Mouse (Mus musculus) embryonic facial prominence, embryonic 15.5 days (tissue): ENCODE results near the gene Robo3. TPM values are rescaled to one million over a fixed set of nuclear protein-coding genes. Genes with fewer than 3 reads are reported as not detected.

Experiments
- ATAC-seq: fragments of 200-750 bp; cut with Nextera tagmentation; 2 replicates; pipeline ENCODE4 v1.8.0; 2017; ENCODE audit warnings: low read depth, moderate TSS enrichment; ENCODE audit not compliant: insufficient number of reproducible peaks, low FRiP score, low TSS enrichment
- H3K27ac ChIP-seq: fragments of 300-500 bp; sonication (generic); replicated peaks from 2 replicates; pipeline ENCODE4 v1.5.1; 2015; ENCODE audit warnings: mild to moderate bottlenecking, inconsistent platforms
- H3K27me3 ChIP-seq: fragments of 300-500 bp; sonication (generic); 2 replicates; pipeline ENCODE4 v1.6.1; 2015; ENCODE audit warnings: inconsistent platforms
- H3K36me3 ChIP-seq: fragments of 300-500 bp; sonication (generic); 2 replicates; pipeline ENCODE4 v1.6.1; 2015; ENCODE audit warnings: mild to moderate bottlenecking, inconsistent platforms
- H3K4me1 ChIP-seq: fragments of 300-500 bp; sonication (generic); 2 replicates; pipeline ENCODE4 v1.6.1; 2015; ENCODE audit warnings: inconsistent platforms
- H3K4me2 ChIP-seq: fragments of 300-500 bp; sonication (generic); replicated peaks from 2 replicates; pipeline ENCODE4 v1.6.1; 2015; ENCODE audit warnings: mild to moderate bottlenecking, inconsistent platforms
- H3K4me3 ChIP-seq: fragments of 300-500 bp; sonication (generic); replicated peaks from 2 replicates; pipeline ENCODE4 v1.5.1; 2015; ENCODE audit warnings: mild to moderate bottlenecking, inconsistent platforms
- H3K9ac ChIP-seq: fragments of 300-500 bp; sonication (generic); 2 replicates; pipeline ENCODE4 v1.6.1; 2015; ENCODE audit warnings: inconsistent platforms
- H3K9me3 ChIP-seq: fragments of 300-500 bp; sonication (generic); replicated peaks from 2 replicates; pipeline ENCODE4 v1.6.1; 2016; ENCODE audit warnings: inconsistent platforms
- WGBS: fragments of 180-500 bp; shearing (Covaris S2); methylation state at CpG from one replicate; pipeline ENCODE4 v1.1.7; 2015; 5-methylcytosine and 5-hydroxymethylcytosine counted together
- polyA plus RNA-seq: library from polyadenylated mRNA; unstranded; fragments of >200 nt; fragmentation: Nextera tagmentation; extraction: Ambion mirVana; gene quantifications from 2 replicates; pipeline ENCODE4 v1.2.1, GENCODE M21; 2015

Robo3 gene
- polyA plus RNA-seq, 1 experiment from 2014 or later, result 0.19 TPM

DNA sequence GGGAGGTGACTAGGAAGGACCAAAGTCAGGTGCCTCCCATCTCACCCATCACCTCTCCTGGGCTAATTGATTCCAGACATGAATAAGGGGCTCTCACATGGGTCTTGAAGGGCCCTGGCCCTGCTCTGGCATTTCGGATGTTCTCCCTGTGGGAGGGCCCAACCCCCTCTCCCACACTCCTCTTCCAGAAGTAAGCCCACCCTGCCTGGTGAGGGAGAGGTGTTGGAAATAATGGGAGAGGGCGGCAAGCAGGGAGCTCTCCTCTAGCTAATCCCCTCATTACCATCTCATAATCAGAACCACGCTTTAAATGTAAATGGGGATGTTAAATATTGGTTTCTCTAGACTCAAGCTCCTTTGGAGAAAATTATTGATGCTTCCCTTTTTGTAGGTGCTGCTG, 21.9 kb upstream of the Robo3 start:
- no peak overlapping the region for H3K9ac ChIP-seq
- H3K4me3 ChIP-seq, result no peak overlapping the region
- WGBS, result 12% methylated on average over 3 of the region's 3 CpGs
- peaks cover 20% of the 10 kb centered on the region for H3K4me1 ChIP-seq
- no peak overlapping the region for H3K27ac ChIP-seq
- H3K4me2 ChIP-seq, result no peak overlapping the region
- peaks cover 93% of the 10 kb centered on the region for H3K27me3 ChIP-seq
- H3K9me3 ChIP-seq, result no peaks in the 10 kb centered on the region
- no peaks in the 10 kb centered on the region for H3K36me3 ChIP-seq
- no peak for ATAC-seq

- ATAC-seq, result no peak; the same call in 1 of the 2 replicates
- no peaks in the 10 kb centered on the region for H3K9me3 ChIP-seq
- WGBS, result 7% methylated on average over 6 of the region's 6 CpGs
Observed at GRCm38 (mm10) chr9:37454011-37454492, 21.0 kb upstream of the Robo3 start.

DNA sequence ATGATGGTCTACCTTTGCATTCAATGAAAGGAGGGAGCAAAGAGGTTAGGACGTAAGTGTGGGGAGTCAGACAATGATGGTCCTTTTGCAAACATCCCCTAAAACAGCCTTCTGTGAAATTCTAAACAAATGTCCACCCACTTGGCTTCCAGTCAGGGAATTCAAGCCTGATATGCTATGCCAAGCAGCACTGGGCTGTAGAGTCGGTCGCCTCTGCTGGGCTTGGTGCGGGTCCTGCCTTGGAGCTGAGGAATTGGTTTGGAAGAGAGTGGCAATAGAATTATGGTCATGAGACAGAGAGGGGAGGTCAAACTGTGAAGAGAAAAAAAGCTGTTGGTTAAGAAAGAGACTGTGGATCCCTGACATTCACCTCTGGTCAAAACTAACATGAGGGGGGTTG, 20.3 kb upstream of the Robo3 start:
- H3K4me1 ChIP-seq, result peaks cover 15% of the 10 kb centered on the region
- ATAC-seq, result no peak

More at GRCm38 (mm10) chr9:37454011-37454492, 21.0 kb upstream of the Robo3 start:
- Histone ChIP-seq H3K36me3 (no peaks in the 10 kb centered on the region), H3K27me3 (peaks cover 86% of the 10 kb centered on the region), H3K4me1 (peaks cover 15% of the 10 kb centered on the region), H3K9ac (no peak overlapping the region), H3K4me2 (no peak overlapping the region), H3K4me3 (no peak overlapping the region), H3K27ac (no peak overlapping the region)

GRCm38 (mm10) chr9:37452401-37452800, 19.4 kb upstream of the Robo3 start:
- ATAC-seq, result no peak
- H3K4me2 ChIP-seq, result no peak overlapping the region
- no peak overlapping the region for H3K4me3 ChIP-seq
- H3K27me3 ChIP-seq, result peaks cover 75% of the 10 kb centered on the region
- H3K36me3 ChIP-seq, result no peaks in the 10 kb centered on the region
- 1% methylated on average over 5 of the region's 5 CpGs for WGBS
- peaks cover 15% of the 10 kb centered on the region for H3K4me1 ChIP-seq
- H3K9ac ChIP-seq, result no peak overlapping the region
- H3K27ac ChIP-seq, result no peak overlapping the region
- no peaks in the 10 kb centered on the region for H3K9me3 ChIP-seq

More for the DNA sequence above, 20.3 kb upstream of the Robo3 start:
- Histone ChIP-seq H3K4me3 (no peak overlapping the region), H3K36me3 (no peaks in the 10 kb centered on the region), H3K27ac (no peak overlapping the region), H3K9ac (no peak overlapping the region), H3K27me3 (peaks cover 82% of the 10 kb centered on the region), H3K4me2 (no peak overlapping the region), H3K9me3 (no peaks in the 10 kb centered on the region)
- 44% methylated on average over 4 of the region's 4 CpGs for WGBS

DNA sequence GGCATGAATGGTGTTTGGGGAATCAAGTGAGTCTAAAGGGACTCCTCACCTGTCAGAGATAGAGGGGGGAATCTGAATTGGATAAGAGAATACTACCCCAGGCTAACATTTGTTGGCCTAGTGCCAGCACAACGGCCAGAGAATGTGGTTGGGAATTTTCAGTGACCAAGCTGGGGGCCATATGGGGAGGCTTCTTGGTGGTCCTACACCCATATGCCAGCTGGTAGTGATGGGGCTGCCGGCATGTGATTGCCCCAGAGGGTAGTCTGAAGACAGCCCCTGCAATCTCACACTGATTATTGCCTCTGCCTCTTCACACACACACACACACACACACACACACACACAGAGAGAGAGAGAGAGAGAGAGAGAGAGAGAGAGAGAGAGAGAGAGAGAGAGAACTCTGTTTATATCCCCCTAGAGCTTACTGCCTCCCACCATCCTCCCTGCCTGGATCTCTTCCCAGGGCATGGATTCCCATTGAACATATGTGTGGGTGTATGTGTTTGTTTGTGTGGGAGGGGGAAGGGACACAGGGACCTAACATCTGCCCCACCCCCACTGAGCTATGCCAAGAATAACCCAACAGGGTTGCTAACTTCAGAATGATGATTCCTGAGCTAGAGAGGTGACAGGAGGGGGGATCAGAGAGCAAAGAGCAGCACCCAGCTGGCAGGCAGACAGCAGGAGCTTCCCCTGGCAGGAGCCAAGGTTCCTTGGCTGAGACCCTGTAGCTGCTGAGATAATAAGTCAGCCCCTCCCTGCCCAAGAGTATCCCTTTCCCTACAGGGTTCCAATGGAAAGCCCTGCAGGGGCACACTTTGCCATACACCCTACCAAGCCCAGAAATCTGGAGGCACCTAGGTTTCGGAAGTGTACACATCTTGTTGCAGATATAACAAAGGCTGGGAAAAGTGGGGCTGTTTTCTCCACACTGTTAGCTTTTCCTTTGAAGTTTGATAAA, 5.0 kb upstream of the Robo3 start:
- ATAC-seq, result no peak
- Histone ChIP-seq H3K27me3 (peaks cover 32% of the 10 kb centered on the region), H3K4me2 (no peak overlapping the region), H3K27ac (no peak overlapping the region), H3K4me1 (peaks cover under 1% of the 10 kb centered on the region), H3K4me3 (no peak overlapping the region), H3K36me3 (no peaks in the 10 kb centered on the region), H3K9me3 (no peaks in the 10 kb centered on the region), H3K9ac (no peak overlapping the region)
- 31% methylated on average over 3 of the region's 3 CpGs for WGBS

DNA sequence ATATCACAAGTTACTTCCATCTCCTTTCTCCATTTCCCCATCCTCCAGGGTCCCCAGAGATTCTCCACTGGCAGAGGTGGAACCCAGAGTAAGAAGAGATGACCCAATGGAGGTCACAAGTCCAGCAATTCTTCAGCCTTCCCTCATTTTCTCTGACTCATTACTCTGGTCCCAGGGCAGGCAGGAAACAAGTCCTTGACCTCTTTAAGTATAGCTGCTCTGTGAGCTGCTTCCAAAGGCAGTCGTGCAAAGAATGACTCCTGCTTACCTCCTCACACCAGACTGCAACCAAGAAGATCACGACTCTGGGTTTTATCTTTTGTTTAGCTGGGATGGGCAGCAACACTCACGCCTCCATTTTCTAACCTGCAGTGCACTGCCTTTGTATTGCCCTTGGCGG, 2.6 kb upstream of the Robo3 start:
- ATAC-seq, result no peak
- Histone ChIP-seq H3K9me3 (no peaks in the 10 kb centered on the region), H3K4me3 (no peak overlapping the region), H3K9ac (no peak overlapping the region), H3K4me2 (no peak overlapping the region), H3K27me3 (peaks cover 57% of the 10 kb centered on the region), H3K4me1 (peaks cover 17% of the 10 kb centered on the region), H3K36me3 (no peaks in the 10 kb centered on the region), H3K27ac (no peak overlapping the region)
- WGBS, result 11% methylated on average over 4 of the region's 4 CpGs

DNA sequence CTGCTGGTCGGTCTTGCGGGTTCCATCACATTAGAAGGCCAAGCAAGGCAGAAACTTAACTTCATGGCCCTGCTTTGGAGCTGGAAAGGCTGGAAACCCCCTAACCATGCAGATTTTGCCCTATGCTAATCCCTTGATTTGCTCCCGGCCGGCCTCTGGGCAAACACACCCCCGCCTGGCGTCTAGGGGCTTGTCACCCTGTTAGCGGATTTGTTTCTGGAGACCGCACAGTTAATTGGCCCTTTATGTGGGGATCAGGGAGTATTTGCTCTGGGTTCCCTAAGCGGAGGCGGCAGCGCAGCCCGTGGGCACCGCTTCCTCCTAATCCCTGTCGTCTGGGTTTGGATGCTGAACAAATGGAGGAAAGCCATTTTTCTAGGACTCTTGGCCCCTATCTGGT, 1.9 kb upstream of the Robo3 start:
- no peak for ATAC-seq

GRCm38 (mm10) chr9:37433823-37434560, 946 bp upstream of the Robo3 start:
- ATAC-seq, result no peak
- Histone ChIP-seq H3K4me3 (no peak overlapping the region; the same call in 1 of the 2 replicates), H3K4me1 (peaks cover 18% of the 10 kb centered on the region), H3K27ac (no peak overlapping the region), H3K9ac (no peak overlapping the region), H3K27me3 (peaks cover 72% of the 10 kb centered on the region), H3K4me2 (no peak overlapping the region), H3K36me3 (no peaks in the 10 kb centered on the region), H3K9me3 (no peaks in the 10 kb centered on the region)
- 1% methylated on average over 18 of the region's 18 CpGs for WGBS

More for the DNA sequence above, 1.9 kb upstream of the Robo3 start:
- H3K4me2 ChIP-seq, result no peak overlapping the region
- no peak overlapping the region for H3K27ac ChIP-seq
- H3K9me3 ChIP-seq, result no peaks in the 10 kb centered on the region
- H3K9ac ChIP-seq, result no peak overlapping the region
- H3K4me1 ChIP-seq, result peaks cover 18% of the 10 kb centered on the region
- H3K4me3 ChIP-seq, result no peak overlapping the region
- 1% methylated on average over 14 of the region's 14 CpGs for WGBS
- no peaks in the 10 kb centered on the region for H3K36me3 ChIP-seq
- peaks cover 63% of the 10 kb centered on the region for H3K27me3 ChIP-seq

- Histone ChIP-seq H3K27ac (no peak overlapping the region), H3K9me3 (no peaks in the 10 kb centered on the region), H3K4me1 (peaks cover 18% of the 10 kb centered on the region), H3K9ac (no peak overlapping the region), H3K36me3 (no peaks in the 10 kb centered on the region), H3K4me3 (peak overlapping the region; percentile 29), H3K27me3 (peaks cover 84% of the 10 kb centered on the region), H3K4me2 (peak overlapping the region; percentile 50; the same call in 1 of the 2 replicates)
- ATAC-seq, result no peak
- 2% methylated on average over 16 of the region's 17 CpGs for WGBS
Observed at GRCm38 (mm10) chr9:37432026-37432666, 900 bp downstream of the Robo3 start.

GRCm38 (mm10) chr9:37430582-37430981, 2.5 kb downstream of the Robo3 start:
- Histone ChIP-seq H3K4me1 (peaks cover 18% of the 10 kb centered on the region), H3K9me3 (no peaks in the 10 kb centered on the region), H3K36me3 (no peaks in the 10 kb centered on the region), H3K27me3 (peaks cover 82% of the 10 kb centered on the region), H3K4me3 (peak overlapping the region; percentile 16), H3K27ac (no peak overlapping the region), H3K4me2 (peak overlapping the region; percentile 34), H3K9ac (no peak overlapping the region)
- peak; percentile 78 for ATAC-seq
- 1% methylated on average over 12 of the region's 12 CpGs for WGBS

- Histone ChIP-seq H3K27me3 (peaks cover 69% of the 10 kb centered on the region), H3K4me3 (no peak overlapping the region), H3K4me1 (peaks cover 18% of the 10 kb centered on the region), H3K27ac (no peak overlapping the region), H3K4me2 (no peak overlapping the region), H3K9me3 (no peaks in the 10 kb centered on the region), H3K36me3 (no peaks in the 10 kb centered on the region), H3K9ac (no peak overlapping the region)
- no peak for ATAC-seq
- WGBS, result 25% methylated on average over 26 of the region's 26 CpGs
Observed at GRCm38 (mm10) chr9:37429326-37429725, 3.7 kb downstream of the Robo3 start.
